Mouse (Mus musculus) bone marrow, adult 2 months (tissue): ENCODE data around the gene Rab40c. TPM values are rescaled to one million over a fixed set of nuclear protein-coding genes. Genes with fewer than 3 reads are reported as not detected.

Experiments
- H3K27ac ChIP-seq: fragments of 200-500 bp; 2 replicates; pipeline ENCODE4 v1.5.1; 2012; ENCODE audit warnings: low read depth, mild to moderate bottlenecking, control low read depth, inconsistent platforms, low read length; ENCODE audit not compliant: control insufficient read depth, poor library complexity, insufficient read depth
- H3K4me1 ChIP-seq: fragments of 200-500 bp; 2 replicates; pipeline ENCODE4 v1.6.1; 2011; ENCODE audit warnings: low read length; ENCODE audit not compliant: control insufficient read depth, insufficient read depth
- H3K4me3 ChIP-seq: fragments of 200-500 bp; replicated peaks from 2 replicates; pipeline ENCODE3; 2011; ENCODE audit warnings: mild to moderate bottlenecking, low read depth, low read length, control low read depth; ENCODE audit not compliant: control insufficient read depth
- CTCF ChIP-seq: fragments of 200-500 bp; IDR thresholded peaks from 2 replicates; pipeline ENCODE4 v1.5.1; 2011; ENCODE audit warnings: low read length, control low read depth; ENCODE audit not compliant: control insufficient read depth, insufficient read depth
- POLR2A ChIP-seq: fragments of 200-500 bp; IDR thresholded peaks from 2 replicates; pipeline ENCODE4 v1.6.1; 2011; ENCODE audit warnings: low read depth, mild to moderate bottlenecking, control low read depth, low read length, borderline replicate concordance; ENCODE audit not compliant: control insufficient read depth
- WGBS: fragments of 180-500 bp; shearing (Covaris S2); methylation state at CpG from one replicate; pipeline ENCODE4 v1.1.7; 2018; 5-methylcytosine and 5-hydroxymethylcytosine counted together
- polyA plus RNA-seq: library from polyadenylated mRNA; stranded (reverse); fragments of >200 nt; gene quantifications from 2 replicates; pipeline ENCODE4 v1.2.4, GENCODE M21; 2011; ENCODE audit warnings: low replicate concordance; ENCODE audit not compliant: missing spikeins, insufficient read depth, insufficient read length

Gene Rab40c
- polyA plus RNA-seq, 1 experiment = 6.9 TPM

GRCm38 (mm10) chr17:25866172-25866571 lies 53.4 kb downstream of the Rab40c start:
- peaks cover 1% of the 10 kb centered on the region; the same call in 1 of the 2 replicates for H3K4me1 ChIP-seq
- 85% methylated on average over 3 of the region's 3 CpGs for WGBS
- no peak overlapping the region for H3K27ac ChIP-seq
- no peak overlapping the region for H3K4me3 ChIP-seq
- no peak for TF ChIP-seq CTCF
- TF ChIP-seq POLR2A = no peak

- no peak overlapping the region for H3K27ac ChIP-seq
- TF ChIP-seq POLR2A = no peak
- H3K4me1 ChIP-seq = peaks cover 6% of the 10 kb centered on the region; the same call in 1 of the 2 replicates
- H3K4me3 ChIP-seq = no peak overlapping the region
- WGBS = 91% methylated on average over 11 of the region's 11 CpGs
These were observed 54.2 kb downstream of the Rab40c start for GRCm38 (mm10) chr17:25865288-25865687.

- H3K4me1 ChIP-seq = peaks cover 6% of the 10 kb centered on the region; the same call in 1 of the 2 replicates
- TF ChIP-seq CTCF (no peak), POLR2A (no peak)
These were observed 55.2 kb downstream of the Rab40c start for GRCm38 (mm10) chr17:25864311-25864710.

GRCm38 (mm10) chr17:25863681-25864080 lies 55.8 kb downstream of the Rab40c start:
- TF ChIP-seq POLR2A = no peak
- TF ChIP-seq CTCF = no peak
- Histone ChIP-seq H3K4me1 (peaks cover 5% of the 10 kb centered on the region; the same call in 1 of the 2 replicates), H3K4me3 (no peak overlapping the region), H3K27ac (no peak overlapping the region)
- WGBS = 91% methylated on average over 6 of the region's 6 CpGs

More at GRCm38 (mm10) chr17:25864311-25864710, 55.2 kb downstream of the Rab40c start:
- Histone ChIP-seq H3K27ac (no peak overlapping the region), H3K4me3 (no peak overlapping the region)
- 88% methylated on average over 14 of the region's 14 CpGs for WGBS

- TF ChIP-seq POLR2A = no peak
- TF ChIP-seq CTCF = no peak
- H3K4me1 ChIP-seq = peaks cover 5% of the 10 kb centered on the region; the same call in 1 of the 2 replicates
- peak overlapping the region; percentile 56 for H3K27ac ChIP-seq
- H3K4me3 ChIP-seq = peak overlapping the region; percentile 80
- WGBS = 8% methylated on average over 6 of the region's 6 CpGs
These were observed 57.6 kb downstream of the Rab40c start for GRCm38 (mm10) chr17:25861704-25862612.

GRCm38 (mm10) chr17:25860832-25861703 lies 58.5 kb downstream of the Rab40c start, which contains the start of gene Wdr90:
TSS of gene Wdr90 (minus strand) at chr17:25861501.
- WGBS = 3% methylated on average over 65 of the region's 65 CpGs
- H3K4me1 ChIP-seq = peaks cover 5% of the 10 kb centered on the region; the same call in 1 of the 2 replicates
- peak; percentile 32; the same call in 1 of the 2 replicates for TF ChIP-seq CTCF
- TF ChIP-seq POLR2A = peak; percentile 90
- peak within 1 kb of the TSS; percentile 56 for H3K27ac ChIP-seq
- peak within 1 kb of the TSS; percentile 80 for H3K4me3 ChIP-seq

- Histone ChIP-seq H3K4me3 (peak overlapping the region; percentile 80), H3K27ac (no peak overlapping the region), H3K4me1 (peaks cover 5% of the 10 kb centered on the region; the same call in 1 of the 2 replicates)
- TF ChIP-seq POLR2A = 0 out of 2 replicates have a peak, but pooled peaks have one; percentile 13
- TF ChIP-seq CTCF = no peak
- 85% methylated on average over 6 of the region's 6 CpGs for WGBS
These were observed 59.3 kb downstream of the Rab40c start for GRCm38 (mm10) chr17:25860229-25860628.
